Mouse (Mus musculus): ENCODE results near the gene Slc36a2. TPM values are rescaled to one million over a fixed set of nuclear protein-coding genes. Genes with fewer than 3 reads are reported as not detected.

The Slc36a2 gene
- total and polyA plus RNA-seq, 3 experiments = not detected

GRCm38 (mm10) chr11:55148461-55148860 lies 36.4 kb downstream of the Slc36a2 start:
- Histone ChIP-seq H3K4me3 (ENCODE audit: control insufficient read depth in 1 of 2, insufficient read depth in 1 of 2, low read depth in 2 of 2, low read length in 2 of 2) (no peak overlapping the region), H3K79me2 (ENCODE audit: control insufficient read depth, insufficient read depth, low read length, poor library complexity) (no peaks in the 10 kb centered on the region), H3K4me1 (ENCODE audit: control insufficient read depth in 1 of 2, insufficient read depth in 2 of 2, low read length in 2 of 2) (peaks cover 8 to 10% of the 10 kb centered on the region in 2 experiments), H3K9ac (ENCODE audit: control insufficient read depth, low read depth, low read length, poor library complexity, severe bottlenecking) (no peak overlapping the region), H3K9me3 (replicated peaks; ENCODE audit: insufficient read depth, low read length) (no peaks in the 10 kb centered on the region), H3K27me3 (ENCODE audit: control insufficient read depth in 1 of 2, insufficient read depth in 2 of 2, low read length in 2 of 2) (no peaks in the 10 kb centered on the region), H3K27ac (ENCODE audit: control insufficient read depth, low read depth, low read length) (no peak overlapping the region), H3K36me3 (ENCODE audit: control insufficient read depth in 1 of 2, insufficient read depth in 2 of 2, low read length in 2 of 2) (no peaks in the 10 kb centered on the region; a peak in 1 of 4 replicates)
- DNase-seq (ENCODE audit: low read depth, low spot score) = peak; percentile 33
- TF ChIP-seq POLR2AphosphoS2 (IDR thresholded peaks at IDR 0.05; ENCODE audit: low read length) (no peak), CHD2 (IDR thresholded peaks at IDR 0.05; ENCODE audit: low read length) (peak; percentile 29; the same call in 1 of the 2 replicates), MAZ (IDR thresholded peaks at IDR 0.05; ENCODE audit: low read depth, low read length) (peak; percentile 60; the same call in 1 of the 2 replicates), ZMIZ1 (IDR thresholded peaks at IDR 0.05; ENCODE audit: low read depth, low read length) (no peak)

- DNase-seq (ENCODE audit: low read depth, low spot score) = no peak
- no peak overlapping the region for H3K4me3 ChIP-seq (ENCODE audit: control insufficient read depth in 1 of 2, insufficient read depth in 1 of 2, low read depth in 2 of 2, low read length in 2 of 2)
- peaks cover 8 to 10% of the 10 kb centered on the region in 2 experiments for H3K4me1 ChIP-seq (ENCODE audit: control insufficient read depth in 1 of 2, insufficient read depth in 2 of 2, low read length in 2 of 2)
- TF ChIP-seq CHD1 (IDR thresholded peaks at IDR 0.05; ENCODE audit: low read depth, low read length) = no peak
- no peak for TF ChIP-seq POLR2A (IDR thresholded peaks at IDR 0.05; ENCODE audit: control insufficient read depth in 1 of 2, insufficient read depth in 1 of 2, low read depth in 1 of 2, low read length in 2 of 2, poor library complexity in 1 of 2)
- no peak for TF ChIP-seq ZMIZ1 (IDR thresholded peaks at IDR 0.05; ENCODE audit: low read depth, low read length)
- TF ChIP-seq NELFE (IDR thresholded peaks at IDR 0.05; ENCODE audit: low read depth, low read length) = no peak
- no peak for TF ChIP-seq EP300 (IDR thresholded peaks at IDR 0.05; ENCODE audit: low read depth in 1 of 2, low read length in 2 of 2)
- no peak for TF ChIP-seq MYB (IDR thresholded peaks at IDR 0.05; ENCODE audit: low read depth, low read length)
- no peak for TF ChIP-seq USF1 (IDR thresholded peaks at IDR 0.05; ENCODE audit: low read depth, low read length)
- TF ChIP-seq GABPA (IDR thresholded peaks at IDR 0.05; ENCODE audit: low read depth, low read length) = no peak
- TF ChIP-seq CTCF (IDR thresholded peaks at IDR 0.05 in 2 of 3, conservative IDR thresholded peaks at IDR 0.05 in 1 of 3; ENCODE audit: control insufficient read depth in 1 of 3, insufficient read depth in 1 of 3, low read depth in 2 of 3, low read length in 3 of 3, poor library complexity in 1 of 3, severe bottlenecking in 1 of 3) = no peak
- no peak for TF ChIP-seq E2F4 (IDR thresholded peaks at IDR 0.05; ENCODE audit: borderline replicate concordance, low read depth, low read length)
- no peak for TF ChIP-seq ETS1 (IDR thresholded peaks at IDR 0.05; ENCODE audit: low read depth, low read length)
- no peak for TF ChIP-seq SIN3A (IDR thresholded peaks at IDR 0.05; ENCODE audit: low read length)
- TF ChIP-seq JUND (IDR thresholded peaks at IDR 0.05; ENCODE audit: low read depth, low read length) = no peak
- H3K79me2 ChIP-seq (ENCODE audit: control insufficient read depth, insufficient read depth, low read length, poor library complexity) = no peaks in the 10 kb centered on the region
- H3K27ac ChIP-seq (ENCODE audit: control insufficient read depth, low read depth, low read length) = no peak overlapping the region
- no peaks in the 10 kb centered on the region for H3K27me3 ChIP-seq (ENCODE audit: control insufficient read depth in 1 of 2, insufficient read depth in 2 of 2, low read length in 2 of 2)
- no peak overlapping the region for H3K9ac ChIP-seq (ENCODE audit: control insufficient read depth, low read depth, low read length, poor library complexity, severe bottlenecking)
- H3K9me3 ChIP-seq (replicated peaks; ENCODE audit: insufficient read depth, low read length) = no peaks in the 10 kb centered on the region
- no peaks in the 10 kb centered on the region; a peak in 1 of 4 replicates for H3K36me3 ChIP-seq (ENCODE audit: control insufficient read depth in 1 of 2, insufficient read depth in 2 of 2, low read length in 2 of 2)
Observed at GRCm38 (mm10) chr11:55147423-55147822, 37.5 kb downstream of the Slc36a2 start.

- Histone ChIP-seq H3K79me2 (ENCODE audit: control insufficient read depth, insufficient read depth, low read length, poor library complexity) (no peaks in the 10 kb centered on the region), H3K4me1 (ENCODE audit: control insufficient read depth in 1 of 2, insufficient read depth in 2 of 2, low read length in 2 of 2) (peaks cover 8 to 10% of the 10 kb centered on the region in 2 experiments), H3K4me3 (ENCODE audit: control insufficient read depth in 1 of 2, insufficient read depth in 1 of 2, low read depth in 2 of 2, low read length in 2 of 2) (no peak overlapping the region), H3K27me3 (ENCODE audit: control insufficient read depth in 1 of 2, insufficient read depth in 2 of 2, low read length in 2 of 2) (no peaks in the 10 kb centered on the region), H3K9me3 (replicated peaks; ENCODE audit: insufficient read depth, low read length) (no peaks in the 10 kb centered on the region), H3K36me3 (ENCODE audit: control insufficient read depth in 1 of 2, insufficient read depth in 2 of 2, low read length in 2 of 2) (no peaks in the 10 kb centered on the region; a peak in 1 of 4 replicates), H3K27ac (ENCODE audit: control insufficient read depth, low read depth, low read length) (no peak overlapping the region), H3K9ac (ENCODE audit: control insufficient read depth, low read depth, low read length, poor library complexity, severe bottlenecking) (no peak overlapping the region)
- DNase-seq (ENCODE audit: low read depth, low spot score) = no peak
- TF ChIP-seq BHLHE40 (IDR thresholded peaks at IDR 0.05; ENCODE audit: borderline replicate concordance, low read depth, low read length) = no peak
Observed at GRCm38 (mm10) chr11:55146855-55147254, 38.0 kb downstream of the Slc36a2 start.

Measured in MEL (cell line).